Mouse (Mus musculus): ENCODE results near the gene Chl1. TPM values are rescaled to one million over a fixed set of nuclear protein-coding genes. Genes with fewer than 3 reads are reported as not detected.

The Chl1 gene
- polyA plus RNA-seq, 3 experiments from 2014 or later: 0.30 TPM; not detected in 2

DNA sequence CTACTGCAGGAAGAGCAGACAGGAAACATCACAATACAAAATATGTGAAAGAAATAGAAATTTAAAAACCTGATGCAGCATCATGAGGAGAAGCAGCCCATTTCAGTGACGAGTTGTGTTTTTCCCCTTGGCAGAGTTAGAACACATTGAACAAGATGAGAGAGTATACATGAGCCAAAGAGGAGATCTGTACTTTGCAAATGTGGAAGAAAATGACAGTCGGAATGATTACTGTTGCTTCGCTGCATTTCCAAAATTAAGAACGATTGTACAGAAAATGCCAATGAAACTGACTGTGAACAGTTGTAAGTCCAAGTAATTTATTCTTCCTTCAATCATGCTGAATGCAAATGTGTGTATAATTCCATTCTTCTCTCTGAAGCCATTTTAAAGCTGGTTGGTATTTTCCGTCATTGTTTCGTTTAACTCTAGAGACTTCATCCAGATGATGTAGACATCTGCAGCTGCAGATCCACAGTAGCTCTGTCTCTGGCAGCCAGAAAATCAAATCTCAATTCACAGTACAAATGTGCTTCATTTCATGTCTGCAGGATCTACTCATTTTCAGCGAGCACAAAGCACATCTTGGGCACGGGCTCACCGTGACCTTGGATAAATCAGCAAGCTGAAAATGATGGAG is 155.4 kb downstream of the Chl1 start:
- ATAC-seq: no peak

DNA sequence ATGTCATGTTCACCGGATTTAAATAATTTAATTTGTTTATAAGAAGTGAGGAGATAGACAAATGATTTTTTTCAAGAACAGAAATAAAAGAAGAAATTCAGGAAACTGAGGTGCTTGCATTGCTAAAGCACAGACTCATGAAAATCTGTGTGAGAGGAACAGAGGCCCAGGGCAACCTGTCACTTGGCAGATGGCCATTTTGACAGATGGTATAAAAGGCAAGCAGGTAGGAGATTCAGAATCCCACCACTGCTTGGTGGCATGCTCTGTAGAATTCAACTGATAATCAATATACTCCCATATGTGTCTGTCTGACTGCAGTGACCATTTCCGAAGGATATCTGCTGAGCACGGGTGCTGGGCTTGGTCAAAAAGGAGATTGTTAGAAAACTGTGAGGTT is 162.7 kb downstream of the Chl1 start:
- ATAC-seq: no peak

DNA sequence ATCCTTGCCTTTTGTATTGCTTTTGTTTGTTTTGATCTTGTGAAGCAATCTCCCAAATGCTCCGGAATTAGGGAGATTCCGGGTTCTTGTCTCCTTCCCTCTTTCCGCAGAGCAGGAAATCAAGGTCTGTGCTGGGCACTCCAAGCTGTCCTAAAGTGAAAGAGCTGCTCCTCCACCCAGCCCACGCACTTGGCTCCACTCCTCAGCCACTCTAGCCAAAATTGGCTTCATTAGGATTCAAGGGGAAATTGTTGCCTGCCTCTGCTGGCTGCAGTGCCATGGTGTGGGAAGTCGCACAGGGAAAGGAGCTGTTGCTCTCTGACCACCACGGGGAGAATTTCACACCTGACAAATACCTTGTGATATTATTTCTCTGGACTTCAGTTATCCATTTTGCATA is 163.9 kb downstream of the Chl1 start:
- no peak for ATAC-seq

DNA sequence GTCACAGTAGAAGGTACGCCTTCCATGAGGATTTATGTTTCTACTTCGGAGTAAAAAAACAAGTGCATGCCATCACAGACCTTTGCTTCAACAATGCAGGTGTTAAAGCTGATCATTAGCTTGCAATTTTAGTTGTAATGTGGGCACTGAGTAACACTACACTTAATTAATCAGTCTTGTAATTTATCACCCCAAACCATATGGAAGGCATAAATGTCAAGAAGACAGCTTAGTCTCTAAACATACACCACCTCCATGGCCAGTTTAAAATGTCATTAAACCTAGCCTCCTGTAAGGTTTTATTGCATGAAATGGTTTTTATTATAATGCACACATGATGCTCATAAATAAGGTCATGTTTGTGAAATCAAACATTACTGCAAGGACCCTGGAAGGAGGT is 164.8 kb downstream of the Chl1 start:
- no peak for ATAC-seq

DNA sequence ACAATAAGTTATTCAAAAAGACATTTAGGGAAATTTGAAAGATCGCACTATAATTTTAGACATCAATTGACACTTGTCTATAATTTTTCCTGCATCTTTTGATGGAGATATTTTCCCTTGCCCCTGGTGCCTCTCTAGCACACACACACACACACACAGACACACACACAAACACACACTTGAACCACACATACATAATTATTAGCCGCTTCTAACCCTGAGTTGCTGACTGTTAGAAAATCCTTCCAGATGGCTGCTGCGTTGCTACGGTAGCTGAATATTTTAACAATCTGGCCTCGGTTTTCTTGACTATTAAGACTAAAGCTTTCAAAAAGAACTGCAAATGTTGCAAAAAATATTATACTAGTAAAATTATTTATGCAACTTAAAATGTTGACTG is 166.3 kb downstream of the Chl1 start:
- no peak for ATAC-seq

DNA sequence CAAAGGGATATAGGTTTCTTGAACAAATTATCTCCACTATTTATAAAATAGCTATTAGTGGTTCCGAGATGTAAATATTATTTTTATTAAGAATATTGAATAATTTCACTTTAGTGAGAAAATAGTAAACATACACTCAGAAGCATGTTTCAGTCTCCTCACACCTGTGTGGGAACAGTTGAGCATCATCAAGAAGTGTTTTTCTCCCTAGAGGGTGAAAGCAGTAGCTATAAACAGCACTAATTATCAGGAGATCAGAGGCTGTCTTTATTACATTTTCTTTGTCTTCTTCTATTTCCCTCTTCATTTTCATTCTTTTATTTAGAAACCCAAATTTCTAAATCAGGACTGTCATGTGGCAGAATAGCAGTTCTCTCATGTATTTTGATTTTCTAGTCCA is 166.7 kb downstream of the Chl1 start:
- no peak for ATAC-seq

DNA sequence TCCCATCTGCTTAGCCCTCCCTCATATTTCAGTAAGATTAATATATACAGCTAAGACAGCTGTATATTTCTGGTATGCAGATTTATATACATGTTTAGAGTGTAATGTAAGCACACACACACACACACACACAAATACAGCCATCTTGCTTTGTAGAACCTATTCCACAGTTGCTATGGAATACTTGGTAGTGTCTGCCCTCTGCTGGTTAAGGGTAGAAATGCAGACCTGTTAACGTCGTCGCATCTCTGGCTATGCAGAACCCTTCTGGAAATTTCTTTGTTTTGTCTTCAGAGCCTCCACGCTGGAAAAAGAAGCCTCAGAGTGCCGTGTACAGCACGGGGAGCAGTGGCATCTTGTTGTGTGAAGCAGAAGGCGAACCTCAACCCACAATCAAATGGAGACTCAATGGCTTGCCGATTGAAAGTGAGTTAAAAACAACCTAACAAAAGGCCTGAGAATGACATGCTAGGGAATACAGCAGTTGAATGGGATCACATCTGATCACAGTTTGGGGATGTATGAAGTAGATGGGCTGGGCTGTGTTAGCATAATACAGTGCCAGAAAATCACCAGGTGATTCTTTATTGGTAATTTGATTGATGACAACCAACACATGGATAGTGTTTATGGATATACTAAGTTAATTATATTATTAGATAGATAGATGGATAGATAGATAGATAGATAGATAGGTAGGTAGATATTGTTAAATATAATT is 172.6 kb downstream of the Chl1 start:
- peak; percentile 77 for ATAC-seq

DNA sequence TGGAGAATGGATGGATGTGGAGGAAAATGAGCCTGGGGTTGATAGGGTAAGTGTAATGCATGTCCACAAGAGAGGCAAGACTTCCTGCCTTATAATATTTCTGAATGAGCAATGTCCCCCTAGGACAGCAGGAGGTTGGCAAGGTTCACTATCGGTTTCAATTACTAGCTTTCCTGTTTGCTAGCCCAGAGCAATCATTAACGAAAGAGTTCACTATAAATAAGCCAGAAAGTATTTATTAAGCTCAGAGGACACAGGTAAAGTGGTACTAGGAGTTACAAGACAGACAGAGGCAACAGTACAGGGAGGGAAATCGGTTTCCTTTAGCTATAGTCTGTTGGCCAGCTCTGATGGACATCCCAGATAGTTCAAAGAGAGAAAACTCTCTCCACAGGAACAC is 182.1 kb downstream of the Chl1 start:
- no peak for ATAC-seq

DNA sequence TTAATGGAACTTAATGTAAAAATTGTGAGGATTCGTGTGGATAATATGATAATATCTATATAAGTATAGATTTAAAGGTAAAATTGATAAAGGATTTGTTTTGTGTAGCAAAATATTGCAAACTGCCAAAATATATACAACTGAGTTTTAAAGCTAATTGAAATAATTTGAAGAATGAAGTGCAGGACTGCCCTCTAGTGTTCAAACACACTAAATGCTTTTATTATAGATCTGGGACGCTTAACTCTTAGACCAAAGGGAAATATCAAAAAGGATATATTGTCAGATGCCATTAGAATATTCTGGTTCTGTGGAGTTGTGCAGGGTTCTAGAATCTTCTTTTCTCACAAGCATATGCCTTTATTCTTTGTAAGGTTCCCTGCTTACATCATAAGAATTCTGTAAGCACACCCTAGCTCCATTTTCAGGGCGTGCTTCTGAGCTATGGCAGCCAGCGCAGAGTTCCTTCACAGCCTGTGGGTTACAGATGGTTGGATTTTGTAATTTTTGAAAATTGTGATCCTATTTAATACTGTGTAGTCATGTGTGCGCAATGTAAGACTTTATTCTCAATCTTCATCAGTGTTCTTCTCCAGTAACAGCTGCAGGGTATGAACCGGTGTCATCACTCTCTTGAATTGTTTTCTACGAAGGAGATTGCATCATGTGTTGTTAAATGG is 187.1 kb downstream of the Chl1 start:
- ATAC-seq: peak; percentile 35

DNA sequence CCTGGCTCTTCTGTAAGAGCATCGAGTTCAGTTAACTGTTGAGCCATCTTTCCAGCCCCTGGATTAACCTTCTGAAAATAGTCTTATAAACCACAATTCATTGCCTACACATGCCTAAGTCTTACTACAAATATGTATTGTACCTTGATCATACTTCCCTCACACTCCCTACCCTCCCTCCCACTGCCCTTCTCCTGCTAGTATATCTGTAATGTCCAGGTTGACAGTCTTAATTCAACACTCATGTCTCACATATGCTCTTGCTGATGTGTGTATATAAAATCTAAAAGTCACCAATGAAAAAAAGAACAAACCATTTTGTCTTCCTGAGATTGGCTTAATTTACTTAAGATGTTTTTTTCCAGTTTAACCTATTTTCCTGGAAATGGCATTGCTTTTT is 189.1 kb downstream of the Chl1 start:
- ATAC-seq: no peak

DNA sequence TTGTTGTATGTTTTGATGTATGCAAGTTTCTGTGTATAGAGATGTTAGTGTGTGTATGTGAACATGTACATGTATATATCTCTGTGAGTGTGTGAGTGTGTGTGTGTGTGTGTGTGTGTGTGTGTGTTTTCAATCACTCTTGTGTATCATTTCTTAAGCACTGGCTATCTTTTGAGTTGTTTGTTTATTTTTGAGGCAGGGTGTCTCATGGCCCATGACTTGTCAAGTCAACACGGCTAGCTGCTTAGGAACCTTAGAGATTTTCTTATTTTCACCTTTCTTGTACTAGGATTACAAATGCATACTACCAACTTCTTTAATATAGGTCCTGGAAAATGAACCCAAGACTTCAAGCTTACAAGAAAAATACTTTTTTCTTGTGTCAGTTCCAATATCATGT is 189.5 kb downstream of the Chl1 start:
- ATAC-seq: no peak

DNA sequence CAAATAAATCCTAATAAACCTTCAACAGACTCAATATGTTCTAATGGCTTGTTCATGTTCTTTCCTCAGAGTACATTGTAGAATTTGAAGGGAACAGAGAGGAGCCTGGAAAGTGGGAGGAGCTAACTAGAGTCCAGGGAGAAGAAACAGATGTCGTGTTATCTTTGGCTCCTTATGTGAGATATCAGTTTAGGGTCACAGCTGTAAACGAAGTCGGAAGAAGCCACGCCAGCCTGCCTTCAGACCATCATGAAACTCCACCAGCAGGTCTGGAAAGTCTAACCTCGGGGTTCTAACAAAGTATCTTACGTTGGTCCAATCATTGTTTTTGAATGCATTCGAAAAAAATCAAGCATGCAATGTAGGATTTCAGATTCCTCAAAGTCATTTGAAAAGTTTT is 189.9 kb downstream of the Chl1 start:
- ATAC-seq: no peak

DNA sequence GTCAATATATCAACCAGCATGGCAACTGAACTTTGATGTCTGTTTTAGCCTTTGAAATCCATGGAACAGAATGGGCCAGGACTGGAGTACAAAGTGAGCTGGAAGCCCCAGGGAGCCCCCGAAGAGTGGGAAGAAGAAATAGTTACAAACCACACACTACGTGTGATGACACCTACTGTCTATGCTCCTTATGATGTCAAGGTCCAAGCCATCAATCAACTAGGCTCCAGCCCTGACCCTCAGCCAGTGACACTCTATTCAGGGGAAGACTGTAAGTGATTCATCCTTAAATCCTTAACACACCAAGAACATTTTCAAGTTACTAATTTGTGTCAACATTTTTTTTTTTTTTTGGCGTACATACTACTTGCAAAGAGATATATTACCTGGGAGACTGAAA is 196.0 kb downstream of the Chl1 start:
- no peak for ATAC-seq

DNA sequence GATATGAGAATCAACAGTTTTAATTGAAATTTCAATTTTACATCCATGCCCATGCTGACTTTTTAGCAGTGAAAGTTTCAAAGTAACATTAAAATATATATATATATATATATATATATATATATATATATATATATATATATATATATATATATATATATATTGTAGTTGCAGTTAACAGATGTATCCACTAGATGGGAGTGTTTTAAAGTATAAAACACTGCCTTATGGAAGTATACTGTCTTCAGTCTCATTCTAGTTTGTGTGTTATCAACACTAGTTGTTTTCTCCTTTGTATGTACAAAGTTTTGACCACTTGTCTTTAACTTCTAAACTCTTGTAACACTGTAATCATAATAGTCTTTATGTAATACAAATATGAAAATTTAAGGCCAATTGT is 228.9 kb downstream of the Chl1 start:
- ATAC-seq: no peak

DNA sequence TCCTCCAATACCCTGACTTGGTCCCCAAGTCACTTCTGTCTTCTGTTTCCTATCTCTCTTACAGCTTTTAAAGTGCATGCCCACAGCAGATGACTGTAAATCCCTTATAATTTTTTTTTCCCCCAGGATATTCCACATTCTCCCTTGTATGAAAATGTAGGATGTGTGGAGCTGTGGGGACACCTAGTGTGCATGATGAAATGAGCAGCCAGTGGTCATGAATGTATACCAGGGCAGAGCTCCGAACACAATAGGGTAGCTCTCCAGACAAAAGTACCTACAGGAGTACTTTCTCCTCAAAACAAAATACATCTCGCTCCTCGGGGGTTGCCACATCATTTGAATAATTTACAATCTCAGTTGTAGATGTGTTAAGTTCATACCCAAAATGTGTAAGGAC is 232.4 kb downstream of the Chl1 start:
- ATAC-seq: no peak

DNA sequence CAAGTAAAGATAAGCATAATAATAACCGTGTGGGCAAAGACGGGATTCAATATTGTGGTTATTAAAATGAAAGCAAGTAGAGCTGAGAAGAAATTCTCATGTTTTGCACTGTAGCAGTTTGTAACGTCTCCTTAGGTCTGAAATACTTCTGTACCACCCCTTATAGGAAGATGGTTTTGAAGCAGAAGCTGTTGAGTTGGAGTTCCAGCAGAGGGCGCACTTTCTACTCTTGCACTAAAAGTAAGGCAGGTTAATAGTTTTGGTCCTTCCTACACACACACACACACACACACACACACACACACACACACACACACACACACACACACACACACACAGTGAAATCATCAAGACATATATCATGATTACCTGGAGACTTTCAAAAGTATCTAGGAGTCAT is 235.7 kb downstream of the Chl1 start:
- ATAC-seq: no peak

DNA sequence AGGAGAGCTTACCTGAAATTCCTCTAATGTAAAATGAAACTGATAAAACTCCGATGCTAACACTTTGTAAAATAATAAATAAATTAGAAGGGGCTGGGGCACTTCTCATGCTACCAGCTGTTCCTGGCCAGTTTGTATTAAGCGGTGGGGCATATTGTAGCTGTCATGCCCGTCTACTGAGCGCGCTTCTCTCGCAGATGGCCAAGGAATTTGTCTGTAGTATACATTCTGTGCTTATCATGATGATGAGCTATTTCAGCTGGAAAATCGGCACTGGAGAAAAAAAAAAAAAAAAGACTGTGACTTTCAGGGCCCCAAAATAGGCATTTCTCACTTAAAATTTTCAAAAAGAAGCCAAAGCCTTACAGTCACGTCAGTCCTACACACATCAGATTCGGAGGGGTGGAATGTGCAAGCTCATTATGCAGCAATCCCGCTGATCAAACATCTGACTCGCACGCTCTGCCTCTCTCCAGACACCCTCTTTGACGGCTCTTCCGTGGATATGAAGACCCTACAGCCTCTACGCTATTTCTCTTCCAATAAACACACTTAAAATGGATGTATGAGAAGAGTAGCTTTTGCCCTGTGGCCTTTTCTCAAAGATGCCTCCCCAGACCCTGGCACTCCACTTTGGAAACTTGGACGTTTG is 238.9 kb downstream of the Chl1 start:
- no peak for ATAC-seq

DNA sequence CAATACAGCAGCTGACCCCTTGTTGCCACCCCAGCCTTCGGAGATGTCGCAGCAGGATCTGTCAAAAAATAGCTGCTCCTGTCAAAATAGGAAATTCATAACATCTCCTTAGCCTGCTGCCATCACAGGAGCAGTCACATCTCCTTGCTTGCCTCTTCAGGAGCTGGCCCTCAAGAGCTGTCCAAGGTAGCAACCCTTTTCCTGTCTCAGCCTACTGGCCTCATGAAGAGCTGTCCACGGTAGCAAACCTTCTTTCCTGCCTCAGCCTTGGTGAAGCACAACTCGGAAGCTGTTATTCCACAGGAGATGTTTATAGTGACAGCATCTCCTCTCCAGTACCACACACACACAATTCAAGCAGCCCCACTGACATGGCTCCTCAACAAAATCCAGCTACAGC is 243.5 kb downstream of the Chl1 start:
- ATAC-seq: no peak

DNA sequence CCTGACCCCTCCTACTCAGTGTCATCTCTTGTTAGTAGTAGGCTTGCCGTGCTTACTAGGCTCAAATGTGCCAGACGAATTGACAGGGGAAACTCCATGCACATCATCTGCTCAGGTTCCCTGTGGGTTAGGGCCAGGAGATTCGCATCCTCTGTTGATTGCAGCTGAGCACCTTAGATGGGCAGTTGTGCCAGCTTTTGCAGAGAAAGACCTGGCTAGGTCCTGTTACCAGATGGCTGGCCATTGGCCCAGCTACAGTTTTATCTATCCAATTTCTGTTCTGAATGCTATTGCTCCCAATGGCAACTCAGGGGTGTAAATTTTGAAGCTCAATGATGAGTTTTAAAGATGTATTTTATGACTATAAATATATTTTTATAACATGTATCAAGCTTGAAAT is 256.4 kb downstream of the Chl1 start:
- ATAC-seq: no peak

DNA sequence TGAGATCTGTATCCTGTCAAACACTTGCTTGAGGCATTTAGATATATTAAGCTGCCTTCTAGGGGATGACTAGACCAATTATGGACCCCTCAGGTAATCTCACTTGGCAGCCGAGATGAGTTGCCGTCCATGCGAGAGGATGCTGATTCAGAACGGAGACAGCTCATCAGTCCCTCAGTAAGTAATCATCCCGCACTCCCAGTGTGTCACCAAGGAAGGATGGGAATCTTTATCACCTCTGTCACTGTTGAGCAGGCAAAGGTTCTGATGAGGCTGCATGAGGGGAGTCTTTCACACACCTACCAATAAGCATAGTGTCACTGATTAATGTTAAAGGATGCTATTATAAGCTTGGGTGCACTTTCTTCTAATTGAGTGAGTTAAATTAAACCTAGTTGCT is 270.7 kb downstream of the Chl1 start:
- no peak for ATAC-seq

DNA sequence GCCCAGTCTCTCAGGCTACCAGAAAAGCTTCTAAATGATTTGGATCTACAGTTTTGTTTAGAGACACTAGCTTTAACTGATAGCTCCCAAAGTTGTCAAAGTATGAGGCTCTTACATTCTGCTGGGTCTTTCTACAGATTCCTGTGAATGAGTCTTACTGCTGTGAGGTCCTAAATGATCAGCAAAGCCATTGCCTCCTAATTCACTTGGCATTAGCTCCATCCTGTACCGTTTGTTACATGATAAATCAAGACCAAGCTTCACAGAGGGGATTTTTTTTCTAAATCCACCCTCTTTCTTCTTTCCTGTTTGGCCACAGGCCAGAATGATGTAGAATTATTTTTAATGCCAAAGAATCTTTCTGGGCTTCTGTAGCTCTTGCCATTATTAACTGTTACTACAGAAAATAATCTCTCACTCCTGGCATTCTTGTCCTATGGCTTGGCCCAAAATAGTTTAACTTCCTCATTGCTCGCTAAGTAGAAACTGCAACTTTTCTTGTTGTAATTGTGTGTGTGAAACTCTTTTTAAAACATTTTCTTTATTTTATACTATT is 280.8 kb downstream of the Chl1 start:
- ATAC-seq: no peak

DNA sequence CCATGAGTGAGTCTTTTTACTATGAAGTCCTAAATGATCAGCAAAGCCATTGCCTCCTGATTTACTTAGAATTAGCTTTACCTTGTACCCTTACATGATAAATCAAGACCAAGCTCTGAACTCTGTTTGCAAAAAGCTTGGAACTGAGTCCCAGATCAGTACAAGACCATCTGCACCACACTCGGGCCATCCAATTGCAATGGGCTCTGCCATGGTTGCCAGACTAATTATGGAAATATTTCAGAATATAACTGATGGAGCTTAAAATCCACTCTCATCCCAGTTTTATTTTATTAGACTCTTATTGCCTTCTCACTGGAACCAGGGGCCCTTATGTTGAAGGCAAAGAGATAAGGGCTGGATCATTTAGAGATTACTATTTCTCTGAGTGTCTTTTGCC is 284.9 kb downstream of the Chl1 start:
- no peak for ATAC-seq
